Mouse (Mus musculus) CH12.LX (cell line): Measurements from ENCODE around the gene Lcor. TPM values are rescaled to one million over a fixed set of nuclear protein-coding genes. Genes with fewer than 3 reads are reported as not detected.

ENCODE experiments used
- DNase-seq: peaks from one replicate; pipeline ENCODE4 v3.0.0-alpha.2; 2013; ENCODE audit errors: extremely low read depth
- H3K27ac ChIP-seq: 2 replicates; pipeline ENCODE4 v1.5.1; 2012; ENCODE audit warnings: low read depth, mild to moderate bottlenecking, control low read depth, moderate library complexity; ENCODE audit not compliant: insufficient read depth
- H3K27me3 ChIP-seq: replicated peaks from 2 replicates; pipeline ENCODE3; 2012; ENCODE audit warnings: inconsistent platforms
- H3K36me3 ChIP-seq, 2 experiments: replicated peaks in 1 of 2; 2 replicates each; pipeline versions ENCODE3 to v1.6.1; 2012; ENCODE audit warnings: inconsistent platforms in 1 of 2, low read length in 1 of 2, mild to moderate bottlenecking in 1 of 2, mixed read lengths in 1 of 2, moderate library complexity in 1 of 2; ENCODE audit not compliant: control insufficient read depth in 1 of 2, insufficient read depth in 1 of 2
- H3K4me1 ChIP-seq, 2 experiments: 2 replicates each; pipeline ENCODE4 v1.6.1; 2012; ENCODE audit warnings: inconsistent platforms in 1 of 2, moderate library complexity in 1 of 2; ENCODE audit not compliant: insufficient read depth in 2 of 2, control insufficient read depth in 1 of 2
- H3K4me2 ChIP-seq: 2 replicates; pipeline ENCODE4 v1.6.1; 2012; ENCODE audit warnings: low read depth, mild to moderate bottlenecking, control low read depth; ENCODE audit not compliant: poor library complexity, insufficient read depth, severe bottlenecking
- H3K4me3 ChIP-seq, 3 experiments: fragments of 150-350 bp in 1 of 3; sonication (generic) in 1 of 3; replicated peaks in 1 of 3; 2 replicates each; pipeline versions ENCODE3 to v1.5.1; 2011 to 2012; ENCODE audit warnings: low read depth in 2 of 3, low read length in 2 of 3, mild to moderate bottlenecking in 2 of 3, moderate library complexity in 2 of 3, control low read depth in 1 of 3, improper control_type of control experiment in 1 of 3, inconsistent platforms in 1 of 3, mixed read lengths in 1 of 3; ENCODE audit not compliant: poor library complexity in 1 of 3
- H3K79me2 ChIP-seq: replicated peaks from 2 replicates; pipeline ENCODE4 v1.6.1; 2012; ENCODE audit warnings: mild to moderate bottlenecking, moderate library complexity; ENCODE audit not compliant: control insufficient read depth, poor library complexity, insufficient read depth, severe bottlenecking; ENCODE audit errors: extremely low read depth
- H3K9ac ChIP-seq: 2 replicates; pipeline ENCODE4 v1.6.1; 2012; ENCODE audit warnings: low read depth, mild to moderate bottlenecking, control low read depth, moderate library complexity; ENCODE audit not compliant: insufficient read depth
- H3K9me3 ChIP-seq: replicated peaks from 2 replicates; pipeline ENCODE3; 2012; ENCODE audit warnings: low read length, inconsistent platforms, mixed read lengths
- CTCF ChIP-seq, 2 experiments: IDR thresholded peaks in 1 of 2; conservative IDR thresholded peaks in 1 of 2; 2 replicates each; pipeline ENCODE4 v1.5.1; 2011 to 2012; ENCODE audit warnings: low read depth in 2 of 2, low read length in 2 of 2, improper control_type of control experiment in 1 of 2, inconsistent platforms in 1 of 2, mild to moderate bottlenecking in 1 of 2, moderate library complexity in 1 of 2
- ELF1 ChIP-seq: IDR thresholded peaks from 2 replicates; pipeline ENCODE4 v1.6.1; 2014; ENCODE audit warnings: low read depth, mild to moderate bottlenecking, inconsistent platforms, low read length, improper control_type of control experiment
- MXI1 ChIP-seq: IDR thresholded peaks from 2 replicates; pipeline ENCODE4 v1.6.1; 2011; ENCODE audit warnings: mild to moderate bottlenecking, low read depth, low read length, improper control_type of control experiment
- NELFE ChIP-seq: IDR thresholded peaks from 2 replicates; pipeline ENCODE4 v1.6.1; 2011; ENCODE audit warnings: low read depth, low read length, improper control_type of control experiment
- dilution Hi-C: fragments of 300-500 bp; cut with MboI; formaldehyde crosslinking; loops from 2 replicates; pipeline ENCODE4 v1.14.3; 2020; ENCODE audit warnings: low sequenced_read_pairs; ENCODE audit not compliant: extremely low pct_unique_long_range_greater_than_20kb, extremely low pct_ligation_motif_present
- in situ Hi-C: fragments of 300-500 bp; cut with MboI; formaldehyde crosslinking; loops from 3 replicates; pipeline ENCODE4 v1.14.3; 2019; ENCODE audit warnings: low sequenced_read_pairs, low pct_ligation_motif_present, low pct_unique_long_range_greater_than_20kb, mixed read lengths
- polyA plus RNA-seq: library from polyadenylated mRNA; unstranded; fragments of >175 nt; gene quantifications from 2 replicates; pipeline ENCODE4 v1.2.1, GENCODE M21; 2012; ENCODE audit warnings: low read depth; ENCODE audit not compliant: insufficient read length
- total RNA-seq, 2 experiments: library from RNA; depleted of rRNA; stranded (reverse); fragments of 300-350 nt in 1 of 2; fragments of >200 nt in 1 of 2; gene quantifications; 2 replicates each; pipeline ENCODE4 v1.2.3; 2012 to 2014

The Lcor gene
- total and polyA plus RNA-seq, 3 experiments = 2.9 to 4.8 (median 3.4) TPM

- no peak for TF ChIP-seq CTCF (conservative IDR thresholded peaks at IDR 0.05 in 1 of 2, IDR thresholded peaks at IDR 0.05 in 1 of 2; ENCODE audit: low read depth in 2 of 2, low read length in 2 of 2)
- TF ChIP-seq MXI1 = no peak
- TF ChIP-seq NELFE = no peak
- TF ChIP-seq ELF1 = no peak
- Histone ChIP-seq H3K4me2 (no peak overlapping the region), H3K9ac (no peak overlapping the region), H3K27me3 (no peaks in the 10 kb centered on the region), H3K79me2 (no peaks in the 10 kb centered on the region), H3K4me3 (no peak overlapping the region), H3K27ac (no peak overlapping the region), H3K36me3 (no peaks in the 10 kb centered on the region), H3K9me3 (peaks cover 9% of the 10 kb centered on the region), H3K4me1 (peaks cover 14 to 41% of the 10 kb centered on the region in 2 experiments)
- DNase-seq = no peak
- in situ Hi-C loops (no loop called here), dilution Hi-C loops (no loop called here)
Observed at GRCm38 (mm10) chr19:41611683-41612082, 129.2 kb downstream of the Lcor start.

Other genes starting within 250 kb of the Lcor start
- 137 and 162 TPM in 2 replicates for gene Tm9sf3, start 218.6 kb upstream of the Lcor start, total RNA-seq (2012; rRNA removed)
- 294 and 332 TPM in 2 replicates for gene Tm9sf3, start 218.6 kb upstream of the Lcor start, total RNA-seq (2014; rRNA removed)
- 175 and 182 TPM in 2 replicates for gene Tm9sf3, start 218.6 kb upstream of the Lcor start, polyA plus RNA-seq
- gene Pik3ap1, start 97.5 kb upstream of the Lcor start, total RNA-seq (2012; rRNA removed) = 34.3 and 37.4 TPM in 2 replicates
- 25.1 and 26.7 TPM in 2 replicates for gene Pik3ap1, start 97.5 kb upstream of the Lcor start, total RNA-seq (2014; rRNA removed)
- gene Pik3ap1, start 97.5 kb upstream of the Lcor start, polyA plus RNA-seq = 98.6 and 106 TPM in 2 replicates
- gene Gm340, start 99.7 kb downstream of the Lcor start, total RNA-seq (2012; rRNA removed) = 5.3 and 6.2 TPM in 2 replicates
- gene Gm340, start 99.7 kb downstream of the Lcor start, total RNA-seq (2014; rRNA removed) = 2.6 and 3.3 TPM in 2 replicates
- 4.5 TPM in 2 replicates for gene Gm340, start 99.7 kb downstream of the Lcor start, polyA plus RNA-seq